Mouse (Mus musculus) C2C12 (cell line): Measurements from ENCODE around the gene Rnf207. TPM values are rescaled to one million over a fixed set of nuclear protein-coding genes. Genes with fewer than 3 reads are reported as not detected.
A peak's percentile ranks its signal among the peaks of the same experiment; 100 is the strongest.

Source experiments
- H3K27me3 ChIP-seq: one replicate; pipeline ENCODE4 v1.6.1; 2011; ENCODE audit not compliant: control insufficient read depth, insufficient read depth, insufficient read length
- H3K36me3 ChIP-seq: one replicate; pipeline ENCODE4 v1.6.1; 2011; ENCODE audit not compliant: control insufficient read depth, insufficient read depth
- H3K4me3 ChIP-seq: one replicate; pipeline ENCODE4 v1.5.1; 2011; ENCODE audit warnings: mild to moderate bottlenecking, control low read depth; ENCODE audit not compliant: poor library complexity, insufficient read depth, severe bottlenecking
- H3K79me2 ChIP-seq: one replicate; pipeline ENCODE4 v1.6.1; 2011; ENCODE audit not compliant: control insufficient read depth, insufficient read depth
- H3K79me3 ChIP-seq: one replicate; pipeline ENCODE4 v1.6.1; 2011; ENCODE audit warnings: low read depth, control low read depth
- H3ac ChIP-seq: one replicate; pipeline ENCODE3; 2011; ENCODE audit warnings: low read depth; ENCODE audit not compliant: control insufficient read depth, insufficient read length
- CEBPB ChIP-seq: IDR thresholded peaks from one replicate; pipeline ENCODE4 v1.6.1; 2011; ENCODE audit warnings: low read depth, mild to moderate bottlenecking, control low read depth, moderate library complexity
- CTCF ChIP-seq: IDR thresholded peaks from one replicate; pipeline ENCODE4 v1.5.1; 2011; ENCODE audit not compliant: control insufficient read depth, insufficient read depth, insufficient read length
- FOSL1 ChIP-seq: IDR thresholded peaks from one replicate; pipeline ENCODE4 v1.8.0; 2011; ENCODE audit warnings: mild to moderate bottlenecking, low read length; ENCODE audit not compliant: poor library complexity, insufficient read depth, severe bottlenecking
- MAX ChIP-seq: IDR thresholded peaks from one replicate; pipeline ENCODE4 v1.6.1; 2011; ENCODE audit warnings: mild to moderate bottlenecking, control low read depth
- MYOD1 ChIP-seq: IDR thresholded peaks from one replicate; pipeline ENCODE4 v1.6.1; 2011; ENCODE audit warnings: low read depth; ENCODE audit not compliant: control insufficient read depth, insufficient read length
- MYOG ChIP-seq: IDR thresholded peaks from one replicate; pipeline ENCODE4 v1.6.1; 2011; ENCODE audit not compliant: control insufficient read depth, insufficient read length; ENCODE audit errors: extremely low read depth
- USF1 ChIP-seq: IDR thresholded peaks from one replicate; pipeline ENCODE4 v1.6.1; 2011; ENCODE audit warnings: low read depth, mild to moderate bottlenecking, control low read depth, moderate library complexity
- polyA plus RNA-seq: library from polyadenylated mRNA; unstranded; fragments of >200 nt; fragmentation: generic; extraction: Trizol; gene quantifications from one replicate; pipeline ENCODE4 v1.2.1, GENCODE M21; 2012; ENCODE audit warnings: missing spikeins

Rnf207 gene
- polyA plus RNA-seq, 1 experiment: 0.23 TPM

GRCm38 (mm10) chr4:152344651-152345050 is 25.9 kb upstream of the Rnf207 start:
- Histone ChIP-seq H3K79me2 (no peaks in the 10 kb centered on the region), H3K27me3 (peaks cover 22% of the 10 kb centered on the region), H3K79me3 (no peaks in the 10 kb centered on the region), H3ac (no peak overlapping the region), H3K36me3 (no peaks in the 10 kb centered on the region), H3K4me3 (no peak overlapping the region)
- TF ChIP-seq USF1 (no peak), CEBPB (no peak), FOSL1 (no peak), MYOG (no peak), CTCF (no peak), MYOD1 (no peak), MAX (no peak)

GRCm38 (mm10) chr4:152343296-152343695 is 24.5 kb upstream of the Rnf207 start:
- Histone ChIP-seq H3K27me3 (peaks cover 21% of the 10 kb centered on the region), H3ac (no peak overlapping the region)
- TF ChIP-seq MAX (no peak), CTCF (peak; percentile 50)

GRCm38 (mm10) chr4:152340584-152341284 is 21.9 kb upstream of the Rnf207 start:
- H3ac ChIP-seq: no peak overlapping the region
- no peaks in the 10 kb centered on the region for H3K79me3 ChIP-seq
- no peaks in the 10 kb centered on the region for H3K79me2 ChIP-seq
- no peak for TF ChIP-seq MYOG
- TF ChIP-seq CEBPB: no peak
- no peak for TF ChIP-seq CTCF
- TF ChIP-seq MYOD1: no peak
- TF ChIP-seq FOSL1: no peak
- TF ChIP-seq USF1: no peak
- TF ChIP-seq MAX: no peak
- H3K27me3 ChIP-seq: peaks cover 13% of the 10 kb centered on the region
- H3K4me3 ChIP-seq: no peak overlapping the region
- peaks cover under 1% of the 10 kb centered on the region for H3K36me3 ChIP-seq

More at GRCm38 (mm10) chr4:152343296-152343695, 24.5 kb upstream of the Rnf207 start:
- no peaks in the 10 kb centered on the region for H3K79me3 ChIP-seq
- H3K36me3 ChIP-seq: no peaks in the 10 kb centered on the region
- no peak overlapping the region for H3K4me3 ChIP-seq
- no peaks in the 10 kb centered on the region for H3K79me2 ChIP-seq

- Histone ChIP-seq H3ac (no peak overlapping the region), H3K36me3 (peaks cover 14% of the 10 kb centered on the region), H3K79me3 (no peaks in the 10 kb centered on the region), H3K79me2 (no peaks in the 10 kb centered on the region), H3K27me3 (peaks cover 13% of the 10 kb centered on the region), H3K4me3 (no peak overlapping the region)
- TF ChIP-seq MYOG (no peak), CEBPB (no peak), USF1 (no peak), FOSL1 (no peak), MYOD1 (no peak), MAX (no peak), CTCF (no peak)
These were observed 20.5 kb upstream of the Rnf207 start for GRCm38 (mm10) chr4:152339293-152339790.

GRCm38 (mm10) chr4:152338419-152339292 is 19.9 kb upstream of the Rnf207 start, which contains the start of gene Chd5:
Chd5 (plus strand) TSS chr4:152338651.
- peaks cover 21% of the 10 kb centered on the region for H3K36me3 ChIP-seq
- H3K79me2 ChIP-seq: no peaks in the 10 kb centered on the region
- H3K4me3 ChIP-seq: no peak within 1 kb of the TSS
- H3K27me3 ChIP-seq: peaks cover 13% of the 10 kb centered on the region
- H3ac ChIP-seq: no peak within 1 kb of the TSS
- TF ChIP-seq USF1: no peak
- no peak for TF ChIP-seq FOSL1
- TF ChIP-seq CTCF: no peak
- TF ChIP-seq MAX: no peak
- TF ChIP-seq MYOD1: no peak
- TF ChIP-seq MYOG: no peak
- TF ChIP-seq CEBPB: no peak
- no peaks in the 10 kb centered on the region for H3K79me3 ChIP-seq

- no peak overlapping the region for H3K4me3 ChIP-seq
- H3K79me2 ChIP-seq: no peaks in the 10 kb centered on the region
- H3K27me3 ChIP-seq: peaks cover 13% of the 10 kb centered on the region
- peaks cover 30% of the 10 kb centered on the region for H3K36me3 ChIP-seq
- no peak for TF ChIP-seq MYOG
- no peak for TF ChIP-seq MYOD1
- no peak for TF ChIP-seq USF1
- no peak for TF ChIP-seq FOSL1
- no peak for TF ChIP-seq CTCF
- TF ChIP-seq MAX: no peak
- no peak for TF ChIP-seq CEBPB
- H3K79me3 ChIP-seq: peaks cover 4% of the 10 kb centered on the region
- no peak overlapping the region for H3ac ChIP-seq
These were observed 19.0 kb upstream of the Rnf207 start for GRCm38 (mm10) chr4:152337772-152338171.
